Mouse (Mus musculus): ENCODE results near the gene Car12. TPM values are rescaled to one million over a fixed set of nuclear protein-coding genes. Genes with fewer than 3 reads are reported as not detected.

Gene Car12
- total RNA-seq (2018; cell fraction: chromatin; rRNA removed), result under 1 TPM in 1 of 26 experiments, not detected in 25; 0.28 TPM
- under 1 TPM in 1 of 26 experiments, not detected in 25; 0.05 TPM for total RNA-seq (2018; cell fraction: cytosol; rRNA removed)
- total RNA-seq (2018; cell fraction: nucleus; rRNA removed), result not detected
- 0.09 to 0.11 TPM in 2 of 3 replicates, not detected in the other for polyA plus RNA-seq (2018)

GRCm38 (mm10) chr9:66713135-66714021 lies at the start of gene Car12:
Gene Car12, plus strand, starts transcription at chr9:66713686.
- H3K27ac ChIP-seq, result no peak within 1 kb of the TSS
- peak within 1 kb of the TSS; percentile 6; the same call in 1 of the 2 replicates for H3K4me3 ChIP-seq (ENCODE audit: inconsistent target)
- 14% methylated on average over 27 of the region's 29 CpGs for WGBS (ENCODE audit: missing documents)
- H3K79me2 ChIP-seq (ENCODE audit: inconsistent target), result no peaks in the 10 kb centered on the region
- H3K36me3 ChIP-seq (ENCODE audit: inconsistent target), result no peaks in the 10 kb centered on the region

- no peaks in the 10 kb centered on the region for H3K36me3 ChIP-seq (ENCODE audit: inconsistent target)
- H3K79me2 ChIP-seq (ENCODE audit: inconsistent target), result no peaks in the 10 kb centered on the region
- no peak overlapping the region for H3K4me3 ChIP-seq (ENCODE audit: inconsistent target)
- H3K27ac ChIP-seq, result no peak overlapping the region
- WGBS (ENCODE audit: missing documents), result 66% methylated on average over 3 of the region's 3 CpGs
These were observed 49.7 kb upstream of the Car12 start for GRCm38 (mm10) chr9:66663764-66664163.

DNA sequence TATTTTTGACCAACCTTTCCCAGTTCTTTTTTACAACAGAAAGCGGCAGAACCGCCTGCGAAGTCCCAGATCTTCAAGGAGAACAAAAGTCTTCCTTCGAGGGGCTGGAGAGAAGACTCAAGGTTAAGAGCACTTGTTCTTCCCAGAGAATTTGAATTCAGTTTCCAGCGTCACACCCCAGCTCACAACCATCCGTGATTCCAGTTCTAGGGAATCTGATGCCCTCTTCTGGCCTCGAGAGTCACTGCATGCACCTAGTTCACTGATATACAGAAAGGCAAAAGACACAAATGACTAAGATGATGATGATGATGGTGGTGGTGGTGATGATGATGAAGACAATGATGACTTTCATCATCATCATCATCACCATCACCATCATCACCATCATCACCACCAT lies 48.9 kb upstream of the Car12 start:
- no peak overlapping the region for H3K27ac ChIP-seq
- H3K4me3 ChIP-seq (ENCODE audit: inconsistent target), result no peak overlapping the region
- H3K79me2 ChIP-seq (ENCODE audit: inconsistent target), result no peaks in the 10 kb centered on the region
- no peaks in the 10 kb centered on the region for H3K36me3 ChIP-seq (ENCODE audit: inconsistent target)
- WGBS (ENCODE audit: missing documents), result 95% methylated on average over 7 of the region's 7 CpGs

DNA sequence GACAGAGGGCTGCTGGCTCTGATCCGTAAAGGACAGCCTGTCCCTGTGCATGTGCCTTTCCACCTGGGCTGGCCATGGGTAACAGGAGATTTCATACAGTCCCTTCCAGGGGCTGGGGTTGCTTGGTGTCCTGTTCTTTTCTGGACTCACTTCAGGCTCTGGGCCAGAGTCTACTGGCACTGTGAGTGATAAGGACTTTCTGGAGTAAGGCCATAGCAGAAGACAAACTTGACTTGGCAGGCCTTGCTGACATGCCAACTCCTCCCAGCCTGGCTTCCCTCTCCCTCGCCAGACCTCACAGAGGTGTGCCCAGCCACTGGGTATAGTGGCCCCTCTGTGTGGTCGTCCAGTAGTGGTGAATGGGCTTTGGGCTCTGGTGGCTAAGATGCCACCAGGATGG lies 47.3 kb upstream of the Car12 start:
- 90% methylated on average over 3 of the region's 3 CpGs for WGBS (ENCODE audit: missing documents)
- H3K4me3 ChIP-seq (ENCODE audit: inconsistent target), result no peak overlapping the region
- H3K36me3 ChIP-seq (ENCODE audit: inconsistent target), result no peaks in the 10 kb centered on the region
- H3K27ac ChIP-seq, result no peak overlapping the region
- H3K79me2 ChIP-seq (ENCODE audit: inconsistent target), result no peaks in the 10 kb centered on the region

- Histone ChIP-seq H3K36me3 (ENCODE audit: inconsistent target) (no peaks in the 10 kb centered on the region), H3K79me2 (ENCODE audit: inconsistent target) (no peaks in the 10 kb centered on the region), H3K4me3 (ENCODE audit: inconsistent target) (no peak overlapping the region), H3K27ac (no peak overlapping the region)
- WGBS (ENCODE audit: missing documents), result 83% methylated on average over 6 of the region's 6 CpGs
These were observed 46.4 kb upstream of the Car12 start for GRCm38 (mm10) chr9:66667046-66667445.

- 95% methylated on average over 4 of the region's 4 CpGs for WGBS (ENCODE audit: missing documents)
- H3K79me2 ChIP-seq (ENCODE audit: inconsistent target), result no peaks in the 10 kb centered on the region
- no peaks in the 10 kb centered on the region for H3K36me3 ChIP-seq (ENCODE audit: inconsistent target)
- H3K4me3 ChIP-seq (ENCODE audit: inconsistent target), result no peak overlapping the region
- H3K27ac ChIP-seq, result no peak overlapping the region
These were observed 45.6 kb upstream of the Car12 start for GRCm38 (mm10) chr9:66667868-66668267.

GRCm38 (mm10) chr9:66669561-66670078 lies 43.9 kb upstream of the Car12 start:
- Histone ChIP-seq H3K4me3 (ENCODE audit: inconsistent target) (no peak overlapping the region), H3K27ac (no peak overlapping the region), H3K79me2 (ENCODE audit: inconsistent target) (no peaks in the 10 kb centered on the region), H3K36me3 (ENCODE audit: inconsistent target) (no peaks in the 10 kb centered on the region)
- 50% methylated on average over 7 of the region's 7 CpGs for WGBS (ENCODE audit: missing documents)

DNA sequence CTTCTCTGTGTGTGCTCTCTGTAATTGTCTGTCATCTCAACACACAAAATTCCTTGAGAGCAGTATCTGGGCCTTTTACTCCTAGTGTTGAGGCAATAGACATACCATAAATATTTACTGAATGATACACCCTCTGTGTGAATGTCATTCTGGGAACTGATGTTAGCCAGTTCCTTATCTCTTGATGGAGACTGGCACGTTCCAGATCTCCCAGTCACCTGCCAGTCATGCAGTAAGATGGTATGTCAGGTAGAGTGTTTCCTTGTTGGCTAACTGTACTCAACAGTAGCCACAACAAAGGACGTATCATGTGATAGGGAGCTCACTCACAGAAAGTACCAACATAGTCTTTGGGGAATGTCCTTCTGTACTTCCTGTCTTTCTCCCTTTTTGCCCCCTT lies 39.7 kb upstream of the Car12 start:
- Histone ChIP-seq H3K4me3 (ENCODE audit: inconsistent target) (no peak overlapping the region), H3K79me2 (ENCODE audit: inconsistent target) (no peaks in the 10 kb centered on the region), H3K27ac (no peak overlapping the region), H3K36me3 (ENCODE audit: inconsistent target) (no peaks in the 10 kb centered on the region)
- WGBS (ENCODE audit: missing documents), result 82% methylated on average over 2 of the region's 2 CpGs

DNA sequence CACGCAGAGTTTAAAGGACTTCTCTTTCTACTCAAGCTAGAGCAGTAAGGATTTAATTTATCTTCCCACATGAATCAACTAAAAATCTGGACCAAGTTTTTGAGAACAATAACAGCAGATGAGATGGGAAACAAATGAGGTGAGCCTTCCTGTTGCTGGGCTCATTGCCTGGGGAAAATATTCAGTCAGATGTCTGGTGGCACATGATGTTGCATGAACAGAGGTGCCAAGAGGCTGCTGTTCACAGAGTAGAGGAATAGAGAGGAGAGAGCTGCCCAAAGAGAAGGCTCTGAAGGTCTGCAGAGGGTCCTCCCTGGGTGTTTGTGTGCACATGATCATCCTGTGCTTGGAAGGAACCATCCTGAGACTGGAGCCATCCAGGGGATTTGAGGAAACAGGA lies 37.9 kb upstream of the Car12 start:
- 100% methylated on average over 1 of the region's 1 CpGs for WGBS (ENCODE audit: missing documents)
- Histone ChIP-seq H3K36me3 (ENCODE audit: inconsistent target) (no peaks in the 10 kb centered on the region), H3K79me2 (ENCODE audit: inconsistent target) (no peaks in the 10 kb centered on the region), H3K4me3 (ENCODE audit: inconsistent target) (no peak overlapping the region), H3K27ac (no peak overlapping the region)

- Histone ChIP-seq H3K79me2 (ENCODE audit: inconsistent target) (no peaks in the 10 kb centered on the region), H3K27ac (no peak overlapping the region), H3K36me3 (ENCODE audit: inconsistent target) (no peaks in the 10 kb centered on the region), H3K4me3 (ENCODE audit: inconsistent target) (no peak overlapping the region)
- 14% methylated on average over 6 of the region's 6 CpGs for WGBS (ENCODE audit: missing documents)
These were observed 33.4 kb upstream of the Car12 start for GRCm38 (mm10) chr9:66680102-66680501.

DNA sequence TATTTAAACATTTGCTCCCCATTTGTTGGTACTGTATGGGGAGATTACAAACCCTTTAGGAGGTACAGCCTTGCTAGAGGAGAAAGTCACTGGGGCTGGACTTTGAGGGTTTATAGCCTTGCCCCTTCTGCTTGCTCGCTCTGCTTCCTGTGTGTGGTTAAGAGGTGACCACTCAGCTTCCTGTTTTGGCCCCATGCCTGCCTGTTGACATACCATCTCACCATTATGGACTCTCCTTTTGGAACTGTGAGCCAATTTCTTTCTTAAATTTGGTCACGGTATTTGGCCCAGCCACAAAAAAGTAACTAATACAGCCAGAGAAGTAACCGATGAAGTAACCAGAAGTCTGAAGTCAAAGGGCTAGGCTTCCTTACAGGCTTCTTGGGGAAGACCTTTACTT lies 30.7 kb upstream of the Car12 start:
- H3K27ac ChIP-seq, result no peak overlapping the region
- WGBS (ENCODE audit: missing documents), result 12% methylated on average over 3 of the region's 3 CpGs
- H3K4me3 ChIP-seq (ENCODE audit: inconsistent target), result no peak overlapping the region
- H3K36me3 ChIP-seq (ENCODE audit: inconsistent target), result no peaks in the 10 kb centered on the region
- H3K79me2 ChIP-seq (ENCODE audit: inconsistent target), result no peaks in the 10 kb centered on the region

DNA sequence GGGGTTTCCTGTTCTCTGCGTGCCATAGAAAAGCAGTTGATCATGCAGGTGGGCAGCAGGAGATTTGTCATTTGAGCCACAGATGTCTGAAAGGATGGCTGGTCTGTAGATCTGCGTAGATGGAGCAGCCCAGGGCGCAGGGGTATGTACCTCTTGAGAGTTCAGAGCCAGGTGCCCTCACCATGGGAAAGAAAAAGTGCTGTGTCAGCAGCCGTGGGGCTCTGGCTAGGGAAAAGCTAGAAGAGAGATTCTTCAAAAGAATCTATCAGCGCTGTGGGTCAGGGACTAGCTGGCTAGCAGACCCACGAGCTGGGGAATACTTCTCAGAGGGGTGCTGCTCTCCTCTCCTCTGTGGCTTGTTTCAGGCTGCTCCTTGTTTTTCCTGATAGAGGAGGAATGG lies 27.8 kb upstream of the Car12 start:
- no peaks in the 10 kb centered on the region for H3K36me3 ChIP-seq (ENCODE audit: inconsistent target)
- no peak overlapping the region for H3K4me3 ChIP-seq (ENCODE audit: inconsistent target)
- no peaks in the 10 kb centered on the region for H3K79me2 ChIP-seq (ENCODE audit: inconsistent target)
- WGBS (ENCODE audit: missing documents), result 83% methylated on average over 6 of the region's 6 CpGs
- no peak overlapping the region for H3K27ac ChIP-seq

GRCm38 (mm10) chr9:66687713-66688112 lies 25.8 kb upstream of the Car12 start:
- no peaks in the 10 kb centered on the region for H3K36me3 ChIP-seq (ENCODE audit: inconsistent target)
- WGBS (ENCODE audit: missing documents), result 97% methylated on average over 2 of the region's 2 CpGs
- no peaks in the 10 kb centered on the region for H3K79me2 ChIP-seq (ENCODE audit: inconsistent target)
- no peak overlapping the region for H3K27ac ChIP-seq
- H3K4me3 ChIP-seq (ENCODE audit: inconsistent target), result no peak overlapping the region

GRCm38 (mm10) chr9:66691683-66692305 lies 21.7 kb upstream of the Car12 start:
- no peak overlapping the region for H3K4me3 ChIP-seq (ENCODE audit: inconsistent target)
- H3K36me3 ChIP-seq (ENCODE audit: inconsistent target), result no peaks in the 10 kb centered on the region
- H3K27ac ChIP-seq, result no peak overlapping the region
- H3K79me2 ChIP-seq (ENCODE audit: inconsistent target), result no peaks in the 10 kb centered on the region
- 80% methylated on average over 3 of the region's 4 CpGs for WGBS (ENCODE audit: missing documents)
